Mouse (Mus musculus) small intestine, adult 2 months (tissue): ENCODE results near the gene Slc9a2.

Source experiments
- CTCF ChIP-seq: fragments of 200-500 bp; IDR thresholded peaks from 2 replicates; pipeline ENCODE4 v1.5.1; 2012; ENCODE audit warnings: low read depth, mild to moderate bottlenecking, control low read depth, inconsistent platforms, low read length, moderate library complexity, mixed read lengths; ENCODE audit not compliant: insufficient replicate concordance, insufficient read length; ENCODE audit errors: extremely low read depth
- POLR2A ChIP-seq: fragments of 200-500 bp; IDR thresholded peaks from 2 replicates; pipeline ENCODE4 v1.6.1; 2012; ENCODE audit warnings: low read depth, mild to moderate bottlenecking, control low read depth, inconsistent platforms, low read length, moderate library complexity

DNA sequence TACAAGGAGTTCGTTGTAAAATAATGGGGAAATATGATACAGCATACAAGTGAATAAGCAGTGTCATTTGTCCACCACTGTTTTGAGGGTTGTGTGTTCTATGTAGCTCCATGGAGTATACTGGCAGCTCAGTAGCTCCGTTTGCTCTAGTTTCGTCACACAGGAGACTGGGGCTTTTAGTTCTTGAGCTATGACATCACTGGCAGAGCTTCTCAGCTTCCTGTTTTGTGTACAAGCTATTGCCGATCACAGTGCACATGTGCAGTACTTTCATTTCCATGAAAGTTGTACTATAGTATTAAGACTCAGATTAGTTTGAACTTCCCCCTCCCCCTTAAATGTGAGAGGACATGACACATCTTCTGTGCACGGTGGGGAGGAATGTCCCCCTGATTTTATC is 65.7 kb downstream of the Slc9a2 start:
- TF ChIP-seq CTCF (no peak), POLR2A (no peak)
